Mouse (Mus musculus): ENCODE measurements around the gene Rnf187.
"Not testable (repeated sequence)": the region's sequence is repeated elsewhere in the genome, so short reads cannot be mapped to it uniquely, and the experiment has no call there.

Gene Rnf187

DNA sequence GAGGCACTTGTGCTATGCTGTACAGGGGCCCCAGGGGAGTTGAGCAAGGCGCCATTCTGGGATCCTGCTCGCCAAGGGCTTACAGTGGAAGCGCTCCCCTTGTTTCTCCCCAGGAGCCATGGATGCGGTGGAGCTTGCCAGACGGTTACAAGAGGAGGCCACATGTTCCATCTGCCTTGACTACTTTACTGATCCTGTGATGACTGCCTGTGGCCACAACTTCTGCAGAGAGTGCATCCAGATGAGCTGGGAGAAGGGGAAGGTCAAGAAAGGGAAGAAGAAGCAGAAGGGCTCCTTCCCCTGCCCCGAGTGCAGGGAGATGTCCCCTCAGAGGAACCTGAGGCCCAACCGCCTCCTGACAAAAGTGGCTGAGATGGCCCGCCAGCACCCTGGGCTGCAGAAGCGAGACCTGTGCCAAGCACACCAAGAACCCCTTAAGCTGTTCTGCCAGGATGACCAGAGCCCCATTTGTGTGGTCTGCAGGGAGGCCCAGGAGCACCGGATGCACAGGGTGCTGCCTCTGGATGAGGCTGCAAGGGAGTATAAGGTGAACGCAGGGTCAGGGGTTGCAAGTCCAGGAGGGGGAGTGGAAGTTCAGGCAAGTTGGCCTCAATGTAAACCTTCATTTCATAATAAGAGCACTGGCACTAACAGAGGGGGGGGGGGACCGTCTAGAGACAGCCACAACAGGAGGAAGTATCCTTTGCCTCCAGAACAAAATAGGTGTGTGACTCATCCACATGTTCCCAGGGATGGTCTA, 26.5 kb upstream of the Rnf187 start:
- DNase-seq, result no peak

DNA sequence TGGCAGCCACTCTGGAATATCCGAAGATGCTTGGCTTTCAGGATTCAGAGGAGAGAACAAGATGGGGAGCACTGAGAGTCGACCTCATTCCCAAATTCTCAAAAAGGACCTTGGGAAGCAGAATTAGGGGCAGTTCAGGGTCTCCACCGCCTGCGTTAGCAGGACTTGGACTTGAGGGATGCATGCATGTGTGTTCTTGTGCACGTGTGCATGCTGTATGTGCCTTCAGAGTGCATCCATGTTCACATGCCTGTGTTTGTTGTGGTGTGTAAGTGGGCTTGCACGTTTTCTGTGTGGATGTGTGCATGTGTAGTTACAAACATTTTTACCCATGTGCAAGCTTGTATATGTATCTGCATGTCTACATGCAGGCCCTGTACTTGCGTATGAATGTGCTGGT, 25.5 kb upstream of the Rnf187 start:
- no peak for DNase-seq

DNA sequence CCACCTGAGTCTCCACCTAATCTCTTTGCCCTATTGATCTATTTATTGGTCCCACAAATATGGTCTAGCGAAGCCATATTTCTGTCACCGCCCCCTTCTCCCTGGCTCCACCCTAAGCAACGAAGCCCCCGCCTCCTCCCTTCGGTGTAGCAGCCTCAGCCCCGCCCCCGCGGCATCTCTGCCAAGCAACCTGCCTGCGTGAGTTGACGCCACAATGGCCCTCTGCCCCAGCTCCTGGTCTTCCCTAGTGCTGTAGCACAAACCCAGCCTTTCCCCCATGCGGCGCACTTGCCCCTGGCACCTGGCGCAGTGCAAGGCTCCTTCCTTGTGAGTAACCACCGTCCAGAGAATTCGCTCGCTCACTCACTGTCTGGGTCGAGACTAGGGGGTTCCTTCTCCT, 24.8 kb upstream of the Rnf187 start:
- DNase-seq, result peak; percentile 64

DNA sequence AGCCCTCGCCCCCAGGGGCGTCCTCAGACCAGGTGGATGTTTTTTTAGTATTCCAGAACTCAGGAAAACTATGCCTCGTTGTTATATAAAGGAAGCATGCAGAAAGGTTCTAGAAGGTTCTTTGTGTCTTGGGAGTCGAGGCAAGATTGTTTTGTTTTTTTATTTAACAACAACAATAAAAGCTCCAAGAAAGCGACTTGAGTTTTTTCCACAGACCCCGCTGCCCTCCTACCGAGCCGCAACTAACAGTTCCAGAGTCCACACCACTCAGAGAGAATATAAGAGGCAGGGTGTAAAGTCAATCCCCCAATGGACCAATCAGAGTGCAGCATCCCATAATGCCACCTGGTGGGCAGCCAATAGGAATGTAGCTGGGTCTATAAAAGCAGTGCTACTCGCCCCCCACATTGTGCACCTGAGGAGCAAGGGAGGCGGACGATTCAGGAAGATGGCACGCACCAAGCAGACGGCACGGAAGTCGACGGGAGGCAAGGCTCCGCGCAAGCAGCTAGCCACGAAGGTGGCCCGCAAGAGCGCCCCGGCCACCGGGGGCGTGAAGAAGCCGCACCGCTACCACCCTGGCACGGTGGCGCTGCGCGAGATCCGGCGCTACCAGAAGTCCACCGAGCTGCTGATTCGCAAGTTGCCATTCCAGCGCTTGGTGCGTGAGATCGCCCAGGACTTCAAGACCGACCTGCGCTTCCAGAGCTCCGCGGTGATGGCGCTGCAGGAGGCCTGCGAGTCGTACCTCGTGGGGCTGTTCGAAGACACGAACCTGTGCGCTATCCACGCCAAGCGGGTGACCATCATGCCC, 22.9 kb upstream of the Rnf187 start:
- DNase-seq, result no peak

DNA sequence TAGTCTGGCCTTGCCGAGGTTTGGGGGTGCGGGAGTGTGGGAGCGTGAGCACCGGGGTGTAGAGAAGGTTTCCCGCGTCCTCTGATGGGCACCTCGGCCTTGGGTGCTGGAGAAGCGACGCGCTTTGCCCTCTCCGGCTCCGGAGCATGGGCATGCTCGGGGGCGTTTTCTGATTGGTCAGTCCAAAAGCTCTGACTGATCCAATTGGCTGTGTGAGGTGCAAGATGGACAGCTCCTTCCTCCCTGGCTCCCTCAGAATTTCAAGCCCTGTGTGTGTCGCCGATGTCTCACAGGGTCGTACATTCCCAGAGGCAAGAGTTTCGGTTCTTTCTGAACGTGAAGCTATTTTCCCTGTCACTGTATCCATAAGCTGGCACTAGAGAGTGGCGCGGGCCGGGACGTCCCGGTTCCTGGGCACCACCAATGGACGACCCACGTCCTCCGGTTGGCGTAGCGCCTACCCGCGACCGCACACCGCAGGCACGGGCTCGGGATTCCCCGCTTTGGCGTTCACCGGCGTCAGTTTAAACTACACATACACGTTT, 21.3 kb upstream of the Rnf187 start:
- DNase-seq, result peak; percentile 88

DNA sequence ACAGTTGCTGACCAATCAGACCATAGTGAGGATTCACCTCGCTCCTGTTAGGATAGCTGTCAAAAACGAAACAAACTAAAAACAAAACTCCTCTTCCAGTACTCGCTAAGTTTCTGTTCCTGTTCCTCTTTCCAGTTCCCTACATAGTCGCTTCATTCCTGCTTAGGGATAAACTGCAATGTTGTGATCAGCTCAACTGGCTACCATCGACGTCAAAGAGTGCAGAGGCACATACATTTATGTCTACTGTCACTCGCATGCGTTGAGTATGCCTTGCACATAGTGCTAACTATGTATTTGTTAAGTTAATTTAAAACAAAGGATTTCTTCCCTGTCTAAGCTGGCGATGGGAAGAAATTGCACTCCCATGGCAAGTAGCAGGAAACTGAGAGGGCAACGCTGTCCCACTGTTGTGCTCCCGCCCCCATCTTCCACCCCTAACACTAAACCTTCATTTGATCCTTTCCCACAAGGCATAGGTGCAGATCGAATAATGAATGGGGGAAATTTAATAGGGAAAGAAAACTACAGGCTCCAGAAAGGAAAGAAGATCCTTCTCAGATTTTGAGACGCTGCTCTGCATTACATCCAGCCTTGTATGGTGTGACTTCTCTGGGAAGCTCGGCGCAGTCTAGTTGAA, 20.6 kb upstream of the Rnf187 start:
- no peak for DNase-seq

DNA sequence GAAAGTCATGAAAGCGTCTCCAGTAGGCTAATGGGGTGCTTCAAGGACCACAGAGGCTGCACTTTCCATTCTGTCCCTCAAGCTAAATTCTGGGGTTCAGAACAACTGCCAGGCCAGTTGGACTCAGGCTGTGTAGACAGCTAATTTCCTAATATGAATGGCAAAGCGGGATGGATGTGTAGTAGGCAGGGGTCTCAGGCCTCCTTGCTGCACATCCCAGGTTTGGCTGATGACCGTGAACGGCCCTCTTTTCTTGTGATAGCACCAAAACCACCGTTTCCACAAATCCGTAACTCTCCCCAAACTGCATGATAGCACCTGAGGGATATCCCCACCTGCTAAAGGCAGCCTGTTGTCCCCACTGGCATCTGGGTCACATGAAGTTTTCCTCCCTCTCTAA, 19.8 kb upstream of the Rnf187 start:
- DNase-seq, result no peak

DNA sequence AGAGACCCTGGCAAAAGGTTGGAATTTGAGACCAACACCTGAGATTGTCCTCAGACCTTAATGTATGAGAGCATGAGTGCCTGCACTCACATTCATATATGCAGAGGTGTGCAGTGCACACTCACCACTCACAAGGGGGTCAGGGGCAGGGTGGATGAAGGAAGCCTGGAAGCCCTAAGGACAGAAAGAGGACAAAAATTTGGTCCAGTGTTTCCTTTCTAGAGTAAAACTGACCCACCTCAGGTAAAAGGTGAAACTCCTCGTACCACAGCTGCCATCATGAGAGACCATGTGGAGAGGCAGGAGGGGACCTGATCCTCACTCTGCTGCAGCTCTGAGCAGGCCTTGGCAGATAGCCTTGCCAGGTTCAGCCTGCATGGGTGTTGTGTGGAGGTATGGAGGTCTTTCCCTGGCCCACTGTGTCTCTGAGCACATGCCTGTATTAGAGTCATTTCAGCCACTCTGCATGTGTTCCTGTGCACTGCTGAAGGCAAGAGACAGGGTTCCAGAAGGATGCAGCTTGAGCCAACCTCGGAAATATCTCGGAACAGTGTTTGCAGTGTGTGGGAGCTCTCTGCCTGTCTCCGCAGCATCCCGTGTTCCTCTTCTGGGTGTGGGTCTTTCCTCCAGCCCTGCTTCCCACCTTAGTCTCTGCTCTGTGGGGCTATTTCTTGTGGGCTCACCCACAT, 18.7 kb upstream of the Rnf187 start:
- no peak for DNase-seq

DNA sequence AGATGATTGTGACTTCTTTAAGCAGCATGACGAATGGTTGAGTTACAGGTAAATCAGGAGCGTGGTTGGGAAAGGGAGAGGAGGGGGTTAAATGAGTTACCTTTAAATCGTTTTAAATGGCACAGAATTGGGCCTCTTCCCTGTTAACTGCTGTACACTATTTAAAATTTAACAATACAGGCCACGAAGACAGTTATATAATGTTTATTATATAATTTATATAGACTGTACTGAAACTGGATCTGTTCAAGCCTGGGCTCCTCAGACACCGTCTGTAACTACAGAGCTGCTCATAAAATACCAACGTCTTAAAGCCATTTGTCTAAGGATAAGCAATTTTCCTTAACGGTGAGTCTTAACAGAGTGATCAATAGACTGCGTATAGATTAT, 17.1 kb upstream of the Rnf187 start:
- DNase-seq, result no peak

DNA sequence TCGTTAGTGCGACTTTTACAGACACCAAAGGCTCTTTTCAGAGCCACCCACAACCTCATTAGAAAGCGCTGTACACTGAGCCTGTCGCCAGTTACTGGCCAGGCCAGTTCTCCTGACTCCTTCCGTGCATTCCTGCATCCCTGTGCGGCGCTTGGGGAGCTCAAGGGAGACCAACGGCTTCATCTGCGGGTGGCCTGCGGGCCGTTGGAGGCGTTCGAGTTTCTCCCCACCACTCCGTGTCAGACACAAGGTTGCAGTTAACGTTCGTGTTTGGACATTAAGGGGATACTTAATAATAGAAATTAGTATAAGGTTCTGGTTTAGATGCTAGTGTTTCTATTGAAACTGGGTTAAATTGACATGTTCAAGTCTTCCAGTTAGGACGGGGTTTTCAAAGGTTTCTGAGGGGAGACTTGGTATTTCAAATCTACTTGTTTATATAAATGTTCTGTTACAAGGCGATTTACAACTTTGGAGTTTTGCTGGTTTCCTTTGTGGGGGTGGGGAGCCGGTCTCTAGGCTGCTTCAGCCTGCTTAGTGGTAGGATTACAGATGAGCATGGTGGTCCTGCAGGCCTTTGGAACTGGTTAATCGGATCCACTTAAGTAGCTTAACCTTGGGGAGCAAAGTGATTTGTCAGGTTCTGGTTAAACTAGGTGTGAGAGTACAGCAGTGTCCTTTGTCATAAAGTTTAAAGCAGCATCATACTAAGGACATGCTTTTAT, 16.6 kb upstream of the Rnf187 start:
- DNase-seq, result no peak

DNA sequence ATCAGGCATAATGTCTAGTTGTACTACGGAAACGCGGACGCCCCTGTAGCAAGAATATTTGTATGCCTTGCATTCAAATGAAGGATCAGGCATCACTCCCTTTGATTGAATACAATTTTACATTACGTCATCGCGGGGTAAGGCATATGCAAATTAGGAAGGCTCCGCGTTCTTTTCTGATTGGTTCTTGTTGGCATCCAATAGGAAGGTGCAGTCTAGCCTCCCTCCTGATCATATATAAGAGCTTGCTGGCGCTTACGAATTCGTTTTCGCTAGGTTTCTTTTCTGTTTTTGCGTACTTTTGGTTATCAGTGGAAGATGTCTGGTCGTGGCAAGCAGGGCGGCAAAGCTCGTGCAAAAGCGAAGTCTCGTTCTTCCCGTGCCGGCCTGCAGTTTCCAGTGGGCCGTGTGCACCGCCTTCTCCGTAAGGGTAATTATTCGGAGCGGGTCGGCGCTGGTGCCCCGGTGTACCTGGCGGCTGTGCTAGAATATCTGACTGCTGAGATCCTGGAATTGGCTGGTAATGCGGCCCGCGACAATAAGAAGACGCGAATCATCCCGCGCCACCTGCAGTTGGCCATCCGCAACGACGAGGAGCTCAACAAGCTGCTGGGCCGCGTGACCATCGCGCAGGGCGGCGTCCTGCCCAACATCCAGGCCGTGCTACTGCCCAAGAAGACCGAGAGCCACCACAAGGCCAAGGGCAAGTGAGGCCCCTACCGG, 15.9 kb upstream of the Rnf187 start, which contains the start of the genes Hist3h2a and Trim17:
Hist3h2a (plus strand) TSS at position 266 of the 723 bp plus-strand sequence.
Trim17 (plus strand) TSS at position 266 of the 723 bp plus-strand sequence.
- DNase-seq, result peak; percentile 94

DNA sequence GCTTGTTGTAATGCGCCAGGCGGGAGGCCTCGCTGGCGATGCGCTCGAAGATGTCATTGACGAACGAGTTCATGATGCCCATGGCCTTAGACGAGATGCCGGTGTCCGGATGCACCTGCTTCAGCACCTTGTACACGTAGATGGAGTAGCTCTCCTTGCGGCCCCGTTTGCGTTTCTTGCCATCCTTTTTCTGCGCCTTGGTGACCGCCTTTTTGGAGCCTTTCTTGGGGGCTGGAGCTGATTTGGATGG, 15.4 kb upstream of the Rnf187 start:
- not testable (repeated sequence) for DNase-seq

DNA sequence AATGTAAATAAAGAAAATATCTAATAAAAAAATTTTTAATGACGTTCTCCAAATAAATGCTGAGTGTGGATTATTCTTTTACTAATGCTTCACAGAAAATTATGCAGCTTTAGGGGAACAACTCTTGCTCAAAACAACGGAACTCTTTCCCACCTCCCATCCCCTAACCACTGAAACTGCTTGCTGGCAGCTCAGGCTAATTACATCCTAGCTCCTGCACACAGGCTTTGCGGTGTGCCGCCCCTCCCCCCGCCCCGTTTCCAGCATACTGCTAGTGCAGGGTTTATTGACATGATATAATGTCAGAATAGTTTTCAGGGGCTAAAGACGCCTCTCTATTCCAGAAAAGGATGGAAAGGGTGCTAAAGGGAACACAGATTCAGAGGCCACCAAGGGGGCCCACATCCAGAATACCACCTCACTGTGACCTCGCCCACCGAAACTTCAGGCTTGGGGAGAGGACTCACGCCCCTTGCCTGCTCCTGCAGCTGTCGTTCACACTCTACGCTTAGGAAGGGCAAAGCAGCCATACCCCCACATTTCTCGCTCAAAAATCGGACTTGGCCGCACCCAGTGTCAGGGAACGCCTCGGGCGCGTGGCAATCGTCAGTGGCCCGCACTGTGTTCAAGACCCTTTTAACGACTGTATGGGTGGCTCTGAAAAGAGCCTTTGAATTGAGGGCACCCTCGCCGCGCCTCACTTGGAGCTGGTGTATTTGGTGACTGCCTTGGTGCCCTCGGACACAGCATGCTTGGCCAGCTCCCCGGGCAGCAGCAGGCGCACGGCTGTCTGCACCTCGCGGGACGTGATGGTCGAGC, 14.8 kb upstream of the Rnf187 start:
- DNase-seq, result no peak

DNA sequence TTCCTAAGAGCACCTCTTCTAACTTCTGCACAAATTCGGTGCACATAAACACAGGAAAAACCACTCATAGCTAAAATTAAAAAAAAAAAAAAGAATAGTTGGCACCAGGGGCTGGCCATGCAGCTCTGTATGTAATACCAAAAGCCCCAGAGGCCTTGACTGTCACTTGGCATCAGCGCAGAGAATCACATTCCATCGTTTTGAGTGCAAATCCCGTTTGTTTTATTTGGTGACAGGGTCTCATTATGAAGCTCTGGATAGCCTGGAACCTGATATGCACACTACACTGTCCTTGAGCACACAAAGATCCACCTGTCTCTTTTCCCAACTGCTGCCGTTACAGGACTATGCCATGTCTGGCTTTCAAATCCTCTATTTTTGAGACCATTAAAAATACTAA, 12.5 kb upstream of the Rnf187 start:
- no peak for DNase-seq

DNA sequence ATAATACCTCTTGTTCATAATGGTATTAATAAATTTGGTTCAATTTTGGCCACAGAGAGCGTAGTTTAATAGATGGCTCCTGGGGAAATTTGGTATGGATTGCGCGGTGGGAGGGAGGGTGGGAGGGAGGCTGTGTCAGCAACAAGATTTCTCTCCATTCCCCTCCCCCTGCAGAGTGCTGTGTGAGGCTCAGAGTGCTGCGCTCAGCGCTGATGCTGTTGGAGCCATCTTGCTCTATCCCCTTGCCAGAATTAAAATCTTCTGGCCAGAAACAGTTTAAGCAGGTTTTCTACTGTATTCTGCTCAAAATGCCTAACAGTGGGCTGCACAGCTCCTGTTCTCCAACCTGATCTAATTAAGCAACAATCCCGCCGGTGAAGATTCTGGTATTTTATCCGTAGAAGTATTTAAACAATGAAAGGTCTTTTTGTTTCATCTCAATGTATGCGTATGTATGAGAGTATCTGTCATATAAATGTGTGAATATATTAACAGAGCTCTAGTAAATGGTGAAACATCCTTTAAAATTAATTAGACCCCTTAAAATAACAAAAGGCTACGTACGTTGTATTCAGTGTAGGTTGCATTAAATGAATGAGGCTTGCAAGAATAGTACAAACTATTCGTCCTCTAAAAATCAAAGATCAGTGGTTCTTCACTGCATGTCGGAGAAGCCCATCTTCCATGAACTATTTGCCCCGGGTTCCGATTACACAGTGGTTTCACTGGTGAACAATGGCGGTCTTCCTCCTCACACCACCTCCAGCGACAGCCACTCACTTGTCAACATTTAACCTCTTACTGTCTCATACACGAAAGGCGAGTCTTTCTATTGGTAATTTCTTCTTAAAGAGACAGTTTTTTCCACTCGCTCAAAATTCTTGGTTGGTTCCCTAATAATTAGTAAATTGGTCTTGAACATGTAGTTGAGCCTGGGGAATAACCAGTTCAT, 11.0 kb upstream of the Rnf187 start:
- no peak for DNase-seq

DNA sequence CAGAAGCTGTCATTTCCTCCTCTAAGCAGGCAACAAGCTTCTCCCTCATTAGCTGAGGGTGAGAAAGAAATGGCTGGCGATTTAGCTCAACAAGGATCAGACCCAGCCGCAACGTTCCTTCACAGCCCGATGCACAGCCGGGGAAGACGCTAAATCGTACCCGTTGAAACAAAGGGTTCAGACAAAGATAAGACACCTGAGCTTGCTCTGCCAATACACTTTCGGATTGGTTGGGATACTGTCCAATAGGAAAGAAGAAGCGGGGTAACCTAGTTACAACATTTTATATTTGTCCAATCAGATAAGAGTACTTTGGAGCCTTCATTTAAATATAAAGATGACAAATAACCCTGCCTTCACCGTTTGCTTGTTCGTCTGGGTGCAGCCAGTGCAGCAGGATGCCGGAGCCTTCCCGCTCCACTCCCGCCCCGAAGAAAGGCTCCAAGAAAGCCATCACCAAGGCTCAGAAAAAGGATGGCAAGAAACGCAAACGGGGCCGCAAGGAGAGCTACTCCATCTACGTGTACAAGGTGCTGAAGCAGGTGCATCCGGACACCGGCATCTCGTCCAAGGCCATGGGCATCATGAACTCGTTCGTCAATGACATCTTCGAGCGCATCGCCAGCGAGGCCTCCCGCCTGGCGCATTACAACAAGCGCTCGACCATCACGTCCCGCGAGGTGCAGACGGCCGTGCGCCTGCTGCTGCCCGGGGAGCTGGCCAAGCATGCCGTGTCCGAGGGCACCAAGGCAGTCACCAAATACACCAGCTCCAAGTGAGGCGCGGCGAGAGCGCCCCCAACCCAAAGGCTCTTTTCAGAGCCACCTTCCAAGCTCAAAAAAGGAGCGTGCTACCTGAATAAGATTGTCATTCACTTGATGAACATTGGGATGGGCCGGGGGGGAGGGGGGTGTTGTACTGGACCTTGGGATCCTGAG, 10.1 kb upstream of the Rnf187 start, which contains the start of gene Hist3h2ba:
Hist3h2ba (plus strand) TSS at position 379 of the 938 bp plus-strand sequence.
- peak; percentile 65 for DNase-seq

DNA sequence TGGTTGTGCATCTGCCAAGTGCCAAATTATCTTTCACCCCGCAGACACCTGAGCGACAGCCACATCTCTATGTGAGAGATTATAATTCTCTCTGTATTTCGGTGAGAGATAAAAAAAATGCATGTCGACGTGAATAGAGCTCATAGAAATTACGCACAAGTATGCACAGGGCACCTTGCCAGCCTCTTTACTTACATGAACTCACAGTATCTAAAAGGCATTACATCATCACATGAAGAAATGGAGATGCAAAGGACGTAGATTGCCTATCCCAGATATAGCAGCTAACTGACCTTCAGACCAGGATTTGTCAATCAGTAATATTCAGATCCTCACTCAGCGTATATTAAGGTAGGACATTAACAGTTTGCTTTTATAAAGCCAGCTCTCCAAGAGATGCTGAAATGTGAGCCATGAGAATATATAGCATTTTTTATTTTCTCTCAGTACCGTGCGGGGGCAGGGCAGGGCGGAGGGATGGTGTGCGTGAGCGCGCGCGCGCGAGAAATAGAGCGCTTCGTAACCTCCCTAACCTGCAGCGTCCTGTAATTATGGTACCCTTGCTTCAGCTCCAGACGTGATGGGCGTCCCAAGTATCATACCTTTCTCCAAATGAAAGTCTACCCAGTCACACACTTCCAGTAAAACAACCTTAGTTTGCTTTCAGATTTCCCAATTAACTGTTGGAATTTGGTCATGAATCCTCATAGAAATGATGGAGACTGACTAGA, 9.2 kb upstream of the Rnf187 start:
- no peak for DNase-seq

DNA sequence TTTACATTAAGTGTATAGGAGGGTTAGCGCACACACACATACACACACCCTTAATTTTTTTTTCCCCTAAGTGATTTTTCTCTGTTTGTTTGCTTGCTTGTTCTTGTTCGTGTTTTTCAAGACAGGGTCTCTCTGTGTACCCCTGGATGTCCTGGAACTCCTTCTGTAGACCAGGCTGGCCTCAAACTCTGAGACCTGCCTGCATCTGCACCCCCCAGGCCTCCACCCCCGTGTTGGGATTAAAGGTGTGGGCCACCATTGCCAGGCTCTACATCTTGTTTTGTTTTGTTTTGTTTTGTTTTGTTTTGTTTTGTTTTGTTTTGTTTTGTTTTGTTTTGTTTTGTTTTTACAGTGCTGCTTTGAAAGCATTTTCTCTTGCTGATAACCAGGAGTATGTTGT, 8.6 kb upstream of the Rnf187 start:
- DNase-seq, result no peak

All from kidney, adult 11 months (tissue).